Mouse (Mus musculus) testis, adult 2 months (tissue): ENCODE data around the gene Klf7. TPM values are rescaled to one million over a fixed set of nuclear protein-coding genes. Genes with fewer than 3 reads are reported as not detected.

ENCODE experiments used
- H3K27ac ChIP-seq: fragments of 200-500 bp; 2 replicates; pipeline ENCODE4 v1.5.1; 2012; ENCODE audit warnings: low read depth, low read length; ENCODE audit not compliant: control insufficient read depth, insufficient read depth
- H3K27me3 ChIP-seq: fragments of 200-500 bp; 2 replicates; pipeline ENCODE4 v1.6.1; 2012; ENCODE audit warnings: mild to moderate bottlenecking, low read length, moderate library complexity; ENCODE audit not compliant: control insufficient read depth, insufficient read depth
- H3K36me3 ChIP-seq: fragments of 200-500 bp; 2 replicates; pipeline ENCODE4 v1.6.1; 2012; ENCODE audit warnings: mild to moderate bottlenecking, low read length; ENCODE audit not compliant: control insufficient read depth, insufficient read depth
- H3K4me1 ChIP-seq: fragments of 200-500 bp; 2 replicates; pipeline ENCODE4 v1.6.1; 2012; ENCODE audit warnings: low read length; ENCODE audit not compliant: control insufficient read depth, insufficient read depth
- H3K4me3 ChIP-seq: fragments of 200-500 bp; 2 replicates; pipeline ENCODE4 v1.5.1; 2012; ENCODE audit warnings: low read depth, mild to moderate bottlenecking, low read length, moderate library complexity, mixed read lengths; ENCODE audit not compliant: control insufficient read depth
- CTCF ChIP-seq: fragments of 200-500 bp; IDR thresholded peaks from 2 replicates; pipeline ENCODE4 v1.5.1; 2012; ENCODE audit warnings: low read depth, mild to moderate bottlenecking, inconsistent platforms, low read length, moderate library complexity; ENCODE audit not compliant: control insufficient read depth, insufficient read depth, insufficient replicate concordance
- POLR2A ChIP-seq: fragments of 200-500 bp; IDR thresholded peaks from 2 replicates; pipeline ENCODE4 v1.6.1; 2012; ENCODE audit warnings: low read depth, mild to moderate bottlenecking, inconsistent platforms, low read length, moderate library complexity; ENCODE audit not compliant: control insufficient read depth
- polyA plus RNA-seq: library from polyadenylated mRNA; depleted of rRNA; stranded (reverse); fragments of >200 nt; gene quantifications from 2 replicates; pipeline ENCODE4 v1.2.3, GENCODE M21; 2012

The Klf7 gene
- polyA plus RNA-seq, 1 experiment: 2.5 TPM

DNA sequence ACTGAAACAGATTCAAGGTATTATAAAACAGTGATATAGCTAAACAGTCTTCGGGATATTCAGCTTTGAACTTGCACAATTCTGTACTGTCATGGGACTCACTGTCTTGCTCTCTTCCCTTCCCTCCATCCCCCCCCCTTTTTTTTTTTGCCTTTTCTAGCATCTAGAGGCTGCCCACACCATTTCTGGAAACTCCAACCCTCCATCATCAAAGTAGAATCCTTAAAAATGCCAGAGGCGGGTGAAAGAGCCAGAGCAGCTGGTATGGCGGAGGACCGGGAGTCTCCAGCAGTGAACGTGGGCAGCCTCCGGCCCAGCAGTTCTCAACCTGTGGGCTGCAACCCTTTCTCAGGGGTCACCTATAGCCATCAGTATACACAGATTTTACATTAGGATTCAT, 84.3 kb downstream of the Klf7 start:
- no peak overlapping the region for H3K27ac ChIP-seq
- H3K4me3 ChIP-seq: no peak overlapping the region
- no peaks in the 10 kb centered on the region for H3K36me3 ChIP-seq
- TF ChIP-seq CTCF (no peak), POLR2A (no peak)
- no peaks in the 10 kb centered on the region for H3K27me3 ChIP-seq
- H3K4me1 ChIP-seq: no peaks in the 10 kb centered on the region

DNA sequence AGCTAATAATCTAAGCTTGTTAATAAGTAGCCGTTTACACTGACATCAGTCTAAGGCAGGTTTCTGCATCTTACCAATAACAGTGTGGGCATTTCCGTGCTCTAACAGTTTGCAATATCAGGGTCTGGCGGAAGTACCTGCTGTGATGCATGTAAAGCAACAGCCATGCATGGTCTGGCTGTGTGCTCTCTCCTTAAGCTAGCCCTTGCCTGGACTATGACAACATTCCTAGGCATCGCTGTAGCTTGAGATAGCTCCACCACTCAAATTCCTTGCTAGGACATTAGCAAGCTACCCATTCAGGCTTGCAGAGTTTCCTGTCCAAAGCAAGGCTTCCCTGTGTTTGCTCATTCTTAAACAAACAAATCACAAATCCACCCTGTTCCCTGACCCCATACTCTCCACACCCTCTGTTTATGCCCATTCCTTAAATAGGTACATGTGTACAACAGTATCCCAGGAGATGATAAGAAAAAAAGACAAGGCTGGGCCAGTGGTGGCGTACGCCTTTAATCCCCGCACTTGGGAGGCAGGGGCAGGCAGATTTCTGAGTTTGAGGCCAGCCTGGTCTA, 85.1 kb downstream of the Klf7 start:
- H3K4me1 ChIP-seq: no peaks in the 10 kb centered on the region
- TF ChIP-seq CTCF: no peak
- TF ChIP-seq POLR2A: no peak
- no peaks in the 10 kb centered on the region for H3K36me3 ChIP-seq
- H3K4me3 ChIP-seq: no peak overlapping the region
- no peak overlapping the region for H3K27ac ChIP-seq
- H3K27me3 ChIP-seq: no peaks in the 10 kb centered on the region

DNA sequence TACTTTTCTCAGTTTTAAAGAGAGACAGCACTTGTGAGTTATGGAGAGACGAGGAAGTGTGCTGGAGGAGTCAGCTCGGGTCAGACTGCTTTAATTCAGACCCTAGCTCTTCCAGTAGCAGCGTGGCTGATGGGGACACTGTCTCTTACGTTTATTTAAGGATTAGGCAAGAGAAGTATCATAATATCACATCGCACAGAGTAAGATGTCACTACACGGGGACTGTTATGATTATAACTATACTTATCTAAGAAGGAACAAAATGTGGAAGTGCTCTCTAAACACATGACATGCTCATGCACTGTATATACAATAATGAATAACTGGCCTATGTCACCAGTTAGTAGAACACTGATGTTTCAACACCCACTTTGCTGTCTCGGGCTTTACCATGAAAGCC, 86.3 kb downstream of the Klf7 start:
- Histone ChIP-seq H3K27me3 (no peaks in the 10 kb centered on the region), H3K4me1 (no peaks in the 10 kb centered on the region), H3K36me3 (no peaks in the 10 kb centered on the region), H3K4me3 (no peak overlapping the region), H3K27ac (no peak overlapping the region; the same call in 1 of the 2 replicates)
- TF ChIP-seq CTCF (no peak), POLR2A (no peak)

DNA sequence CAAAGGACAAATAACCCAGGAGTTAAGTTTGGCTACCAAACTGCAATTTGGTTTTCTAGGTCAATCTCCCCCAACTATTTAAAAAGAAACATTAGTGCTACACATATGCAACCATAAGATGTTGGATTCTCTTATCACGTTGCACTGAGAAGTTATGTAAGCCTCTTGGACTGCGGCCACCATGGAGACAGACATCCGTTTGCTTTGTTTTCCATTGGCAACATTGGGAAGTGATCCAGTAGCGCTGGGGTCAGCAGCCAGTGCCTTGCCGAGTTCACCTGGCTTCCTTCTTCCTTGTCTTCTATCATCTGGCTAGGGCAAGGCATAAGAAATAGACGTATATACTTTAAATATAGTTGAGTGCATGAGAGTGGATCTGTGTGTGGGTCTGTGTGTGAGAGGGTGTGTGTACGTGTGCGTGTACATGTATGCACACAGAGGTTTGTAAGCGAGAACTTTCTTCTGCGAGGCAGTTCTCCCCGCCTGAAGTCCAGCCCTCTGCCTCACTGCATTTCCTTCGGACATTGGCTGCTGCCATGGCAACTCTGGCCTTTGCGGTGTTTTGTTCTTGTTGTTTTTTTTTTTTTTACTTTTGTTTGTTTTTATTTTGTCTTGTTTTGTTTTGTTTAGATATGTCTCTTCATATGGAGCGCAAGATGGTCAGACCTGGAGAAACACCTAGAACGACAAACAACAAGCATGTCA, 86.8 kb downstream of the Klf7 start:
- H3K36me3 ChIP-seq: no peaks in the 10 kb centered on the region
- no peaks in the 10 kb centered on the region for H3K4me1 ChIP-seq
- H3K4me3 ChIP-seq: no peak overlapping the region
- H3K27ac ChIP-seq: no peak overlapping the region
- H3K27me3 ChIP-seq: no peaks in the 10 kb centered on the region
- no peak for TF ChIP-seq CTCF
- TF ChIP-seq POLR2A: no peak

DNA sequence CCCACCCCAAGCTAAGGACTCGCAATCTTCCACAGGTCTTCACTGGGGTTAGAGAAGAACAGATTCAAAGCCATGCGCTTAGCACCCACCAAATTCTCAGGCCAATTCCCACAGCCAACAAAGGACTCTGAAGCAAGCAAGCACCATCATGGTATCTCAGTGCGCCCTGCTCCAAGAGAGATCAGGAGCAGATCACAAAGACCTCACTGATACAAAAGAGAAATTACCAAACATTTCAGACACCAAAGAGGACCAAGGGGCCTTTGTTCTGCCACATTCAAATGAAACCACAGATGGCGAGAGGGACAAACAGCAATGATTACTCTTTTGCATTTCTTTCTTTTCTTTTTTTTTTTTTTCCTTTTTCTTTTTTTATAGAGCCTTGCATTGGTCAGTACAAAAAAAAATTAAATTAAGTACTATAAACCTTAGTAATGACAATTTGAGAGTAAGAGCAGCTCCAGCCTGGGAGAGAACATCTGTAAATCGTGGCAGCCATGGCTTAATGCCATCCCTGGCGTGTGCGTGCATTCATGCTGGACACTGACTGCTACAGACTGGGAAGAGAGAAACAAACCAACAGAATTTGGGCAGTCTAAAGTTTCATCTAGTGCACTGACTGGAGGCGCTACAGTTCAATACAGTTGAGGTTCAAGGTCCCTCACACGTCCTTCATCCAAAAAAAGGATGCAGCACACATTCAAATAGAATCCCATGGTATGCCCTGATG, 89.4 kb downstream of the Klf7 start:
- no peak for TF ChIP-seq CTCF
- TF ChIP-seq POLR2A: no peak
- no peaks in the 10 kb centered on the region for H3K27me3 ChIP-seq
- no peaks in the 10 kb centered on the region for H3K36me3 ChIP-seq
- no peaks in the 10 kb centered on the region for H3K4me1 ChIP-seq
- H3K4me3 ChIP-seq: no peak overlapping the region
- H3K27ac ChIP-seq: no peak overlapping the region

DNA sequence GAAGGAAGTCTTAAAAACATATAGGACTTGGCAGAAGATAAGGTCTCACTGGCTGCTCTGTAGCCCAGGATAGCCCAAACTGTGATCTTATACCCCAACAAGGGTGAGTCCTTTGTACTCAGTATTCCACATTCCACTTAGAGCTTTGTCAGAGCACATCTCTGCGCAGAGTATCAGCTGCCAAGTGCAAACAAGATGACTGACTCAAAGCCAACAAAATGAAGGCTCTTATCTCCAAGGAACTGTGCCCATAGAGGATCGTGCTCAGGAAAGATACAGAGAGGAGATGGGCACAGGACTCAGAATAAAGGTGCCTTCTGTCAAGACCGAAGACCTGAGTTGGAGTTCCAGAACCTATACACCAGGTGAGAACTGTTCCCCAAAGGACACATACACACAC, 100.1 kb downstream of the Klf7 start:
- no peaks in the 10 kb centered on the region for H3K36me3 ChIP-seq
- no peak for TF ChIP-seq POLR2A
- TF ChIP-seq CTCF: no peak

DNA sequence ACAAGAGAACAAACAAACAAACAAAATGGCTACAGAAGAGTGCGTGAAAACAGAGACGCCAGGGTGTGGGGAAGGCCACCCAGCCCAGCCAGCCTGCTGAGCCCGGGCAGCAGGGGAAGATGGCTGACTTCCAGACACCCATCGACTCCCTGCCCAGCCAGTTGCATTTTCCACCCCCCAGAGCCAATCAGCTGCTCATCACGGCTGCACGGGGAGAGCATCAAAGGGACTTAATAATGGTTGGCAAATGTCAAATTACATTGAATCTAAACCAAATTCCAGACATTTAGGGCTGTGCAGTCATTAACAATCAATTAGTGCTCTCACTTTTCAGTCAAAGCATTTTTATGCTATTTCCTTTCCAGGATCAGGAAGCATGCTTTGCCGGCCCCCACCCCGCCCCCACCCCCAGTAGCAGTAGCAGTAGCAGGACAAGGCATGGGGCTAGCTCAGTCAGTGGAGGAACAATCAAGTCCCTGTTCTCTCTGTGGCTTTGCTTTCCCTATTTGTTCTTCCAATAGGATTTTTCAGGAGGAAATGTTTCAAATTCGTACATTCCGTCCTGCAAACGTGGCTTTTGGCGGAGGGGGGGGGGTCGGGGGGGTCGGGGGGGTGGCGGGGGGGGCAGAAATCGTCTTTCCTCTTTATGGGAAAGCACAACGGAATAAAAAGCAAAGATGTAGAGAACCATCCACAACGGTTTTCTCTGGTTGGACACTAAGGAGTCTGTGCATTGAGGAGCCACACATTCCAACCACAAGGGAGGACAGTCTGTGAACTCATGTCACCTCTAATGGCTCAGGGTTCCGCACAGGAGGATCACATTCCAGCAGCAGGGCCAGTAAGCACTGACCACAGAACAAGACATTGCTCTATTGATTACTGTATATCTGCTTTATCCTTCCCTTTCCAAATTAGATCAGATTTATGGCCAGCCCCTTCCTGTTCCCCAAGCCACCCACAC, 101.1 kb downstream of the Klf7 start:
- H3K27ac ChIP-seq: no peak overlapping the region
- H3K36me3 ChIP-seq: no peaks in the 10 kb centered on the region
- no peak for TF ChIP-seq CTCF
- H3K4me1 ChIP-seq: peaks cover 6% of the 10 kb centered on the region
- H3K27me3 ChIP-seq: no peaks in the 10 kb centered on the region
- H3K4me3 ChIP-seq: no peak overlapping the region

More for the DNA sequence above, 100.1 kb downstream of the Klf7 start:
- no peak overlapping the region for H3K27ac ChIP-seq
- H3K4me1 ChIP-seq: peaks cover 6% of the 10 kb centered on the region
- H3K4me3 ChIP-seq: no peak overlapping the region
- no peaks in the 10 kb centered on the region for H3K27me3 ChIP-seq
